Mouse (Mus musculus) limb, embryonic 10.5 days (tissue): ENCODE data around the gene Tmem184a. TPM values are rescaled to one million over a fixed set of nuclear protein-coding genes. Genes with fewer than 3 reads are reported as not detected.

Experiments
- DNase-seq: peaks from one replicate; pipeline ENCODE4 v3.0.0-alpha.2; 2017; ENCODE audit warnings: low spot score
- H3K27ac ChIP-seq: fragments of 300-500 bp; sonication (generic); 2 replicates; pipeline ENCODE4 v1.5.1; 2016; ENCODE audit warnings: mild to moderate bottlenecking
- H3K27me3 ChIP-seq: fragments of 300-500 bp; sonication (generic); 2 replicates; pipeline ENCODE4 v1.6.1; 2016; ENCODE audit warnings: low read depth, mild to moderate bottlenecking; ENCODE audit not compliant: poor library complexity, severe bottlenecking
- H3K36me3 ChIP-seq: fragments of 300-500 bp; sonication (generic); 2 replicates; pipeline ENCODE4 v1.6.1; 2016; ENCODE audit warnings: mild to moderate bottlenecking, moderate library complexity
- H3K4me1 ChIP-seq: fragments of 300-500 bp; sonication (generic); 2 replicates; pipeline ENCODE4 v1.6.1; 2016
- H3K4me3 ChIP-seq: fragments of 300-500 bp; sonication (generic); 2 replicates; pipeline ENCODE4 v1.5.1; 2016; ENCODE audit warnings: mild to moderate bottlenecking, moderate library complexity
- H3K9me3 ChIP-seq: fragments of 300-500 bp; sonication (generic); replicated peaks from 2 replicates; pipeline ENCODE4 v1.6.1; 2016; ENCODE audit warnings: mild to moderate bottlenecking
- WGBS: fragments of 180-500 bp; shearing (Covaris S2); methylation state at CpG from one replicate; pipeline ENCODE4 v1.1.7; 2016; 5-methylcytosine and 5-hydroxymethylcytosine counted together
- microRNA-seq: library from miRNA; unstranded; fragments of <30 nt; microRNA quantifications from one replicate; pipeline ENCODE4, GENCODE M21; 2017
- polyA plus RNA-seq: library from polyadenylated mRNA; unstranded; fragments of >200 nt; fragmentation: Nextera tagmentation; extraction: Ambion mirVana; gene quantifications from 2 replicates; pipeline ENCODE4 v1.2.1, GENCODE M21; 2016

Tmem184a gene
- polyA plus RNA-seq, 1 experiment from 2014 or later: 2.1 TPM

GRCm38 (mm10) chr5:139775216-139775926 lies 44.3 kb downstream of the Tmem184a start, which contains the start of gene Ints1:
Gene Ints1 (minus strand): TSS chr5:139775674.
- Histone ChIP-seq H3K4me3 (peak within 1 kb of the TSS; percentile 100), H3K36me3 (peaks cover 38% of the 10 kb centered on the region), H3K4me1 (peaks cover 14% of the 10 kb centered on the region), H3K27ac (peak within 1 kb of the TSS; percentile 84), H3K9me3 (no peaks in the 10 kb centered on the region), H3K27me3 (no peaks in the 10 kb centered on the region)
- under 1% methylated on average over 55 of the region's 55 CpGs for WGBS
- peak; percentile 97 for DNase-seq

GRCm38 (mm10) chr5:139768216-139768615 lies 51.5 kb downstream of the Tmem184a start:
- no peak overlapping the region for H3K4me3 ChIP-seq
- H3K27ac ChIP-seq: no peak overlapping the region
- no peaks in the 10 kb centered on the region for H3K9me3 ChIP-seq
- DNase-seq: no peak
- peaks cover 100% of the 10 kb centered on the region for H3K36me3 ChIP-seq
- 94% methylated on average over 8 of the region's 8 CpGs for WGBS
- no peaks in the 10 kb centered on the region for H3K27me3 ChIP-seq
- no peaks in the 10 kb centered on the region for H3K4me1 ChIP-seq

- H3K27ac ChIP-seq: no peak overlapping the region
- WGBS: 85% methylated on average over 11 of the region's 11 CpGs
- H3K9me3 ChIP-seq: no peaks in the 10 kb centered on the region
- DNase-seq: no peak
- H3K36me3 ChIP-seq: peaks cover 100% of the 10 kb centered on the region
- H3K4me3 ChIP-seq: no peak overlapping the region
- H3K27me3 ChIP-seq: no peaks in the 10 kb centered on the region
- H3K4me1 ChIP-seq: no peaks in the 10 kb centered on the region
Observed at GRCm38 (mm10) chr5:139764296-139764695, 55.4 kb downstream of the Tmem184a start.

- DNase-seq: no peak
- Histone ChIP-seq H3K4me3 (no peak overlapping the region), H3K9me3 (no peaks in the 10 kb centered on the region), H3K36me3 (peaks cover 100% of the 10 kb centered on the region), H3K27ac (no peak overlapping the region), H3K27me3 (no peaks in the 10 kb centered on the region), H3K4me1 (peaks cover 3% of the 10 kb centered on the region; the same call in 1 of the 2 replicates)
- WGBS: 89% methylated on average over 16 of the region's 16 CpGs
Observed at GRCm38 (mm10) chr5:139758096-139758495, 61.6 kb downstream of the Tmem184a start.

- Histone ChIP-seq H3K4me1 (peaks cover 3% of the 10 kb centered on the region; the same call in 1 of the 2 replicates), H3K36me3 (peaks cover 100% of the 10 kb centered on the region), H3K27ac (no peak overlapping the region), H3K4me3 (no peak overlapping the region), H3K9me3 (no peaks in the 10 kb centered on the region), H3K27me3 (no peaks in the 10 kb centered on the region)
- 88% methylated on average over 2 of the region's 2 CpGs for WGBS
- no peak for DNase-seq
Observed at GRCm38 (mm10) chr5:139756586-139756985, 63.1 kb downstream of the Tmem184a start.

GRCm38 (mm10) chr5:139756135-139756534 lies 63.6 kb downstream of the Tmem184a start:
- Histone ChIP-seq H3K9me3 (no peaks in the 10 kb centered on the region), H3K27ac (no peak overlapping the region), H3K4me3 (no peak overlapping the region), H3K27me3 (no peaks in the 10 kb centered on the region), H3K4me1 (peaks cover 3% of the 10 kb centered on the region; the same call in 1 of the 2 replicates), H3K36me3 (peaks cover 100% of the 10 kb centered on the region)
- 92% methylated on average over 12 of the region's 12 CpGs for WGBS
- DNase-seq: no peak

GRCm38 (mm10) chr5:139754753-139755152 lies 65.0 kb downstream of the Tmem184a start:
- peak; percentile 80 for DNase-seq
- H3K9me3 ChIP-seq: no peaks in the 10 kb centered on the region
- H3K4me3 ChIP-seq: no peak overlapping the region
- H3K27me3 ChIP-seq: no peaks in the 10 kb centered on the region
- 31% methylated on average over 12 of the region's 12 CpGs for WGBS
- peaks cover 3% of the 10 kb centered on the region; the same call in 1 of the 2 replicates for H3K4me1 ChIP-seq
- no peak overlapping the region; the same call in 1 of the 2 replicates for H3K27ac ChIP-seq
- H3K36me3 ChIP-seq: peaks cover 100% of the 10 kb centered on the region

Small RNA genes lying within 50 kb of the gene (microRNA-seq; reads per million reads assigned to microRNA genes)
- not detected for gene Mir7037

Other genes with a start within 250 kb of the Tmem184a start
- 8.9 and 9.0 TPM in 2 replicates for gene Micall2, start 83.6 kb downstream of the Tmem184a start, polyA plus RNA-seq
- 42.5 and 43.7 TPM in 2 replicates for gene Ints1, start 44.2 kb downstream of the Tmem184a start, polyA plus RNA-seq
- gene Mafk, start 28.4 kb downstream of the Tmem184a start, polyA plus RNA-seq: 7.1 and 8.1 TPM in 2 replicates
- not detected in 2 replicates for gene Gm26938, start 6.5 kb upstream of the Tmem184a start, polyA plus RNA-seq
- 89.9 and 116 TPM in 2 replicates for gene Psmg3, start 7.0 kb upstream of the Tmem184a start, polyA plus RNA-seq
- 0.10 and 0.18 TPM in 2 replicates for gene Elfn1, start 88.0 kb upstream of the Tmem184a start, polyA plus RNA-seq